Mouse (Mus musculus) layer of hippocampus, postnatal 25 days (tissue): Measurements from ENCODE around the gene Zfp91. TPM values are rescaled to one million over a fixed set of nuclear protein-coding genes. Genes with fewer than 3 reads are reported as not detected.

Experiments
- total RNA-seq, 2 experiments: library from RNA; stranded (reverse); gene quantifications; 2 replicates each; pipeline ENCODE4 v1.2.3; 2021

Zfp91 gene
- total RNA-seq, 2 experiments from 2014 or later = 92.1 to 101 TPM

Other genes starting within 250 kb of the Zfp91 start
- not detected for gene Gm4952, start 196.2 kb downstream of the Zfp91 start, total RNA-seq
- gene Glyat, start 162.8 kb downstream of the Zfp91 start, total RNA-seq = under 1 TPM in 1 of 2 experiments, not detected in 1; 0.22 TPM
- not detected for gene Olfr1442, start 125.7 kb downstream of the Zfp91 start, total RNA-seq
- not detected for gene Olfr1443, start 118.0 kb downstream of the Zfp91 start, total RNA-seq
- not detected for gene Keg1, start 100.3 kb downstream of the Zfp91 start, total RNA-seq
- 1 to 10 TPM; 2.7 to 3.6 TPM for gene Cntf, start 30.5 kb downstream of the Zfp91 start, total RNA-seq
- 1 to 10 TPM; 1.6 to 2.2 TPM for gene Lpxn, start 67 bp upstream of the Zfp91 start, total RNA-seq
- not detected for gene Gm5244, start 50.6 kb upstream of the Zfp91 start, total RNA-seq
- gene Olfr1444, start 61.2 kb upstream of the Zfp91 start, total RNA-seq = not detected
- not detected for gene Olfr1445, start 87.7 kb upstream of the Zfp91 start, total RNA-seq
- gene Olfr1446, start 97.4 kb upstream of the Zfp91 start, total RNA-seq = not detected
- gene Olfr1447, start 107.6 kb upstream of the Zfp91 start, total RNA-seq = not detected
- not detected for gene Olfr1448, start 128.3 kb upstream of the Zfp91 start, total RNA-seq
- gene Olfr1449, start 134.7 kb upstream of the Zfp91 start, total RNA-seq = not detected
- gene Olfr1450, start 154.1 kb upstream of the Zfp91 start, total RNA-seq = not detected
- gene Olfr1451, start 198.9 kb upstream of the Zfp91 start, total RNA-seq = not detected
- gene Olfr1453, start 232.2 kb upstream of the Zfp91 start, total RNA-seq = not detected